9 mouse cellular contexts compared by ENCODE assay signal in the genomic region with DNA sequence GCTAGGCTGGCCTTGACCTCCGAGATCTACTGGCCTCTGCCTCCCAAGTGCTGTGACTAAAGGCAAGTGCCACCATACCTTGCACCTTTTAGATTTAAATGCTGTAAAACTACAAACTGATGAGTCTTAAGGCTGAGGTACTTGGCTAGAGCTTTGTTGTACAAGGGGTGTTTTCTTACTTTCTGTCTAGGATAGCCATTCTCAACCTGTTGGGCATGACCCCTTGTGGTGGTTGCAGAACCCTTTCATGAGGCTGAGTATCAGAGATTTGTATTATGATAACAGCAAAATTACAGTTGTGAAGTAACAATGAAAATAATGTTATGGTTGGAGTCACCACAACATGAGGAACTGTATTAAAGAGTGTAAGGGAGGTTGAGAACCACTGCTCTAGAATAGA. TPM values are rescaled to one million over a fixed set of nuclear protein-coding genes. Genes with fewer than 3 reads are reported as not detected.
DNase-seq lines count a peak whose midpoint lies in the region; ATAC-seq and TF ChIP-seq lines count a peak whose summit lies in the region.
"Had no signal": no experiment of that assay in that cellular context is flagged by ENCODE, and none has a peak within 500 bp of the region (broad histone marks: within the 10 kb centered on the region; RNA-seq: fewer than 3 reads in every experiment).

No protein-coding gene starts in this region.

- no peak for TF ChIP-seq POLR2A in MEL (IDR thresholded peaks at IDR 0.05; ENCODE audit: control insufficient read depth in 1 of 2, insufficient read depth in 1 of 2, low read depth in 1 of 2, low read length in 2 of 2, poor library complexity in 1 of 2)

- no peaks in the 10 kb centered on the region for H3K9me3 ChIP-seq in heart, embryonic 15.5 days (replicated peaks)
- no peaks in the 10 kb centered on the region for H3K9me3 ChIP-seq in MEL (replicated peaks; ENCODE audit: insufficient read depth, low read length)
- H3K9me3 ChIP-seq in hindbrain, embryonic 14.5 days (ENCODE audit: control insufficient read depth, low read length): no peaks in the 10 kb centered on the region
- no peaks in the 10 kb centered on the region for H3K9me3 ChIP-seq in midbrain, embryonic 16.5 days (replicated peaks; ENCODE audit: control insufficient read depth, low read length, poor library complexity, severe bottlenecking)

- intact Hi-C loops in heart, postnatal 14 days (cut with DNase I): loop anchor here (2.0 to 5.0 kb wide), 4 partner anchors 28 to 145 kb away; a partner anchor contains a TSS
- intact Hi-C loops in gastrocnemius, postnatal 14 days (cut with DNase I; ENCODE audit: low total_unique reads): loop anchor here (10.0 kb wide), 1 partner anchor 88 kb away; no protein-coding TSS in a partner anchor

- peaks cover 8% of the 10 kb centered on the region for H3K36me3 ChIP-seq in heart, embryonic 15.5 days
- H3K36me3 ChIP-seq in MEL (ENCODE audit: control insufficient read depth in 1 of 2, insufficient read depth in 2 of 2, low read length in 2 of 2): peaks cover 5 to 23% of the 10 kb centered on the region in 2 experiments; a peak in 3 of 4 replicates
- H3K36me3 ChIP-seq in hindbrain, embryonic 14.5 days (replicated peaks; ENCODE audit: control insufficient read depth, insufficient read depth): no peaks in the 10 kb centered on the region
- no peaks in the 10 kb centered on the region for H3K36me3 ChIP-seq in midbrain, embryonic 16.5 days (ENCODE audit: control insufficient read depth, insufficient read depth, low read length)

- no peak for DNase-seq in heart, postnatal 14 days
- DNase-seq in MEL (ENCODE audit: low read depth, low spot score): peak; percentile 47
- DNase-seq in hindbrain, embryonic 14.5 days (ENCODE audit: low spot score): no peak
- DNase-seq in cerebellum, postnatal 10 days: no peak
- DNase-seq in gastrocnemius, postnatal 14 days: no peak
- DNase-seq in adrenal gland, adult 18-20 months (ENCODE audit: low spot score in 2 of 2): no peak
- DNase-seq: kidney, postnatal 25 days had no signal

- no peak; a peak in 1 of 6 replicates for TF ChIP-seq CTCF in MEL (IDR thresholded peaks at IDR 0.05 in 2 of 3, conservative IDR thresholded peaks at IDR 0.05 in 1 of 3; ENCODE audit: control insufficient read depth in 1 of 3, insufficient read depth in 1 of 3, low read depth in 2 of 3, low read length in 3 of 3, poor library complexity in 1 of 3, severe bottlenecking in 1 of 3)

- TF ChIP-seq EP300 in MEL (IDR thresholded peaks at IDR 0.05; ENCODE audit: low read depth in 1 of 2, low read length in 2 of 2): no peak

- peaks cover 32% of the 10 kb centered on the region for H3K79me2 ChIP-seq in MEL (ENCODE audit: control insufficient read depth, insufficient read depth, low read length, poor library complexity)

- 69% methylated on average over 1 of the region's 1 CpGs for WGBS in heart, embryonic 15.5 days
- 73% methylated on average over 1 of the region's 1 CpGs for WGBS in hindbrain, embryonic 14.5 days
- WGBS in midbrain, embryonic 16.5 days: 82% methylated on average over 1 of the region's 1 CpGs

- H3K4me2 ChIP-seq in heart, embryonic 15.5 days: peak overlapping the region; percentile 73
- peak overlapping the region; percentile 71 for H3K4me2 ChIP-seq in hindbrain, embryonic 14.5 days (replicated peaks)
- peak overlapping the region; percentile 79 for H3K4me2 ChIP-seq in midbrain, embryonic 16.5 days (ENCODE audit: low read length)

- H3K27ac ChIP-seq in heart, embryonic 15.5 days: peak overlapping the region; percentile 93; the same call in 1 of the 2 replicates
- H3K27ac ChIP-seq in MEL (ENCODE audit: control insufficient read depth, low read depth, low read length): peak overlapping the region; percentile 88
- H3K27ac ChIP-seq in hindbrain, embryonic 14.5 days: peak overlapping the region; percentile 91
- H3K27ac ChIP-seq in midbrain, embryonic 16.5 days (ENCODE audit: low read length): no peak overlapping the region

- peak overlapping the region; percentile 84; the same call in 1 of the 2 replicates for H3K9ac ChIP-seq in heart, embryonic 15.5 days
- H3K9ac ChIP-seq in MEL (ENCODE audit: control insufficient read depth, low read depth, low read length, poor library complexity, severe bottlenecking): peak overlapping the region; percentile 81
- peak overlapping the region; percentile 89 for H3K9ac ChIP-seq in hindbrain, embryonic 14.5 days
- H3K9ac ChIP-seq in midbrain, embryonic 16.5 days (ENCODE audit: low read depth, low read length): peak overlapping the region; percentile 92

- H3K4me3 ChIP-seq in heart, embryonic 15.5 days: peak overlapping the region; percentile 71
- peak overlapping the region; percentile 71 to 84 for H3K4me3 ChIP-seq in MEL (ENCODE audit: control insufficient read depth in 1 of 2, insufficient read depth in 1 of 2, low read depth in 2 of 2, low read length in 2 of 2)
- H3K4me3 ChIP-seq in hindbrain, embryonic 14.5 days (replicated peaks; ENCODE audit: low read length): peak overlapping the region; percentile 76
- peak overlapping the region; percentile 68 for H3K4me3 ChIP-seq in midbrain, embryonic 16.5 days (ENCODE audit: low read depth, low read length)

- ATAC-seq in heart, embryonic 15.5 days (replicated peaks; ENCODE audit: insufficient number of reproducible peaks, insufficient read depth, low FRiP score, low read depth): no peak
- no peak for ATAC-seq in hindbrain, embryonic 14.5 days (ENCODE audit: low FRiP score)
- ATAC-seq in midbrain, embryonic 16.5 days: no peak

- H3K27me3 ChIP-seq in heart, embryonic 15.5 days: no peaks in the 10 kb centered on the region
- H3K27me3 ChIP-seq in MEL (ENCODE audit: control insufficient read depth in 1 of 2, insufficient read depth in 2 of 2, low read length in 2 of 2): no peaks in the 10 kb centered on the region
- no peaks in the 10 kb centered on the region for H3K27me3 ChIP-seq in hindbrain, embryonic 14.5 days (ENCODE audit: control insufficient read depth, insufficient read depth, low read length)
- H3K27me3 ChIP-seq in midbrain, embryonic 16.5 days (ENCODE audit: control insufficient read depth, insufficient read depth, low read depth, low read length): no peaks in the 10 kb centered on the region

- peaks cover 18% of the 10 kb centered on the region for H3K4me1 ChIP-seq in heart, embryonic 15.5 days (replicated peaks)
- peaks cover 7 to 13% of the 10 kb centered on the region in 2 experiments for H3K4me1 ChIP-seq in MEL (ENCODE audit: control insufficient read depth in 1 of 2, insufficient read depth in 2 of 2, low read length in 2 of 2)
- H3K4me1 ChIP-seq in hindbrain, embryonic 14.5 days (replicated peaks; ENCODE audit: control insufficient read depth, insufficient read depth, low read length): peaks cover 16% of the 10 kb centered on the region
- peaks cover 17% of the 10 kb centered on the region for H3K4me1 ChIP-seq in midbrain, embryonic 16.5 days (ENCODE audit: control insufficient read depth, insufficient read depth, low read length)

- no peak for TF ChIP-seq RAD21 in MEL (IDR thresholded peaks at IDR 0.05; ENCODE audit: low read depth, low read length)

TF ChIP-seq in MEL, 35 proteins besides CTCF, POLR2A, EP300 and RAD21:
- TF ChIP-seq MAX (IDR thresholded peaks at IDR 0.05; ENCODE audit: low read length) (no peak), GATA1 (IDR thresholded peaks at IDR 0.05; ENCODE audit: low read depth, low read length) (peak; percentile 41; the same call in 1 of the 2 replicates), ZKSCAN1 (IDR thresholded peaks at IDR 0.05; ENCODE audit: low read depth, low read length) (no peak), RCOR1 (IDR thresholded peaks at IDR 0.05; ENCODE audit: low read depth, low read length) (no peak), NRF1 (IDR thresholded peaks at IDR 0.05; ENCODE audit: insufficient read depth, low read depth, low read length, poor library complexity, severe bottlenecking) (no peak), POLR2AphosphoS2 (IDR thresholded peaks at IDR 0.05; ENCODE audit: low read length) (0 out of 2 replicates have a peak, but pooled peaks have one; percentile 47)

RNA-seq across cellular contexts. Expression of a gene that starts 1.2 kb away (rescaled TPM):
- 116 and 118 TPM in 2 replicates for polyA plus RNA-seq in heart, embryonic 15.5 days (2015; fragmentation: Nextera tagmentation; extraction: Ambion mirVana)
- 10 to 100 TPM; 65.9 to 68.9 TPM for total RNA-seq in heart, postnatal 14 days (2021)
- total RNA-seq in MEL (2012; rRNA removed): 126 and 132 TPM in 2 replicates
- polyA plus RNA-seq in MEL (2012; ENCODE audit: insufficient read depth in 1 of 2, insufficient read length in 2 of 2, low read depth in 1 of 2, low replicate concordance in 2 of 2, missing spikeins in 1 of 2): 100 to 1,000 TPM in 1 of 2 experiments, not detected in 1; 184 TPM
- polyA plus RNA-seq in hindbrain, embryonic 14.5 days (2014; fragmentation: Nextera tagmentation; extraction: Ambion mirVana): 143 and 176 TPM in 2 replicates
- 123 and 139 TPM in 2 replicates for polyA plus RNA-seq in midbrain, embryonic 16.5 days (2015; fragmentation: Nextera tagmentation; extraction: Ambion mirVana)
- total RNA-seq in gastrocnemius, postnatal 14 days (2021): 10 to 100 TPM; 63.7 to 64.3 TPM
- total RNA-seq in adrenal gland, adult 18-20 months (2021): 10 to 100 TPM; 95.9 to 97.7 TPM

RNA-seq across cellular contexts. Expression of a gene that starts 1.3 kb away (rescaled TPM):
- polyA plus RNA-seq in heart, embryonic 15.5 days (2015; fragmentation: Nextera tagmentation; extraction: Ambion mirVana): 21.2 and 22.3 TPM in 2 replicates
- total RNA-seq in heart, postnatal 14 days (2021): 1 to 10 TPM in 1 of 2 experiments, under 1 TPM in 1; 0.50 to 1.4 TPM
- 20.1 and 20.2 TPM in 2 replicates for total RNA-seq in MEL (2012; rRNA removed)
- polyA plus RNA-seq in MEL (2012; ENCODE audit: insufficient read depth in 1 of 2, insufficient read length in 2 of 2, low read depth in 1 of 2, low replicate concordance in 2 of 2, missing spikeins in 1 of 2): 10 to 100 TPM in 1 of 2 experiments, not detected in 1; 29.7 TPM
- 4.9 and 5.9 TPM in 2 replicates for polyA plus RNA-seq in hindbrain, embryonic 14.5 days (2014; fragmentation: Nextera tagmentation; extraction: Ambion mirVana)
- polyA plus RNA-seq in midbrain, embryonic 16.5 days (2015; fragmentation: Nextera tagmentation; extraction: Ambion mirVana): 4.7 and 5.0 TPM in 2 replicates
- total RNA-seq in gastrocnemius, postnatal 14 days (2021): 1 to 10 TPM in 1 of 2 experiments, under 1 TPM in 1; 0.78 to 1.2 TPM
- total RNA-seq in adrenal gland, adult 18-20 months (2021): under 1 TPM; 0.23 to 0.26 TPM

RNA-seq across cellular contexts. Expression of a gene that starts 29.3 kb away (rescaled TPM):
- 17.3 and 19.7 TPM in 2 replicates for polyA plus RNA-seq in heart, embryonic 15.5 days (2015; fragmentation: Nextera tagmentation; extraction: Ambion mirVana)
- total RNA-seq in heart, postnatal 14 days (2021): 10 to 100 TPM; 61.1 to 70.6 TPM
- 201 and 226 TPM in 2 replicates for total RNA-seq in MEL (2012; rRNA removed)
- polyA plus RNA-seq in MEL (2012; ENCODE audit: insufficient read depth in 1 of 2, insufficient read length in 2 of 2, low read depth in 1 of 2, low replicate concordance in 2 of 2, missing spikeins in 1 of 2): 10 to 100 TPM in 1 of 2 experiments, not detected in 1; 13.7 TPM
- 34.0 and 34.2 TPM in 2 replicates for polyA plus RNA-seq in hindbrain, embryonic 14.5 days (2014; fragmentation: Nextera tagmentation; extraction: Ambion mirVana)
- 24.3 and 29.9 TPM in 2 replicates for polyA plus RNA-seq in midbrain, embryonic 16.5 days (2015; fragmentation: Nextera tagmentation; extraction: Ambion mirVana)
- 10 to 100 TPM; 42.1 to 52.3 TPM for total RNA-seq in gastrocnemius, postnatal 14 days (2021)
- 10 to 100 TPM; 54.9 to 64.2 TPM for total RNA-seq in adrenal gland, adult 18-20 months (2021)
